Mouse (Mus musculus): ENCODE results near the gene Col6a1.

Gene Col6a1

DNA sequence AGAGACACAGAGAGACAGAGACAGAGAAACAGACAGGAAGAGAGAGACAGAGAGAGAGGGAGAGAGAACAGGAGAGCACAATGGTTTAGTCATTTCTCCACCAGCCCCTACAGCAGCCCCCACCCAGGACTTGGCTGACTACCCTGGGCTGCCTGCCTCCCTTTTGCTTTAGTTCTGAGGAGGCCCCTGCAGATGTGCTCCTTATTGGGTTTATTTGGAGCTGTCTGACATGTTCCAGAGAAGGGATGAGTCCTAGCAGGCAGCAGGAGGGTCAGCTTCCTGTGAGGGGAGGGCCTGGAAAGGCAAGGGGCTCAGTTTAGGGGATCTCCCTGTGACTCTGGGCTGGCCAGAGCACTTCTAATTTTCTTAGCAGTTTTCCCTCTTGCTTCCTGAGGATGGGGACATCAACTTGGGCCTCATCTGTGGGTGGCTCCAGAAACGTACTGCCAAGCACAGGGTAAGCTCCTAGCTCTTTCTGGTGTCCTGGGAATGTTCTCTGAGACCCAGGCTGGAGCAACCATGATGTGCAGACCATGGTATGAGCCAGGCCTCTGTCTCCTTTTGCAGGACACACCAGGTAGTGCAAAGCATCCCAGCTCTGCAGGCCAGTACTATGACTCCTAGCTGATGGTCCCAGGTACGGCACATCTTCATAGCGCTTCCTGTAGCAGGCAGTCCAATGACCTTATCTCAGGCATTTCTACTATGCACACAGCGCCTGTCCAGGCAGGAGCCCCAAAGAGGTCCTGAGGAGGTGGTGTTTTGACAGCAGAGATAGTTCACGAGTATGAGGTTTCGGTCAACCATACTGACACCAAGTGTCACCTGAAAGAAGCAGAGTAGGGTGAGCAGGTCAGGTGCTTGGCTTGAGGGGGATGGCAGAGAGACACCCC, 45.0 kb downstream of the Col6a1 start:
- DNase-seq (ENCODE audit: low spot score), result no peak

DNA sequence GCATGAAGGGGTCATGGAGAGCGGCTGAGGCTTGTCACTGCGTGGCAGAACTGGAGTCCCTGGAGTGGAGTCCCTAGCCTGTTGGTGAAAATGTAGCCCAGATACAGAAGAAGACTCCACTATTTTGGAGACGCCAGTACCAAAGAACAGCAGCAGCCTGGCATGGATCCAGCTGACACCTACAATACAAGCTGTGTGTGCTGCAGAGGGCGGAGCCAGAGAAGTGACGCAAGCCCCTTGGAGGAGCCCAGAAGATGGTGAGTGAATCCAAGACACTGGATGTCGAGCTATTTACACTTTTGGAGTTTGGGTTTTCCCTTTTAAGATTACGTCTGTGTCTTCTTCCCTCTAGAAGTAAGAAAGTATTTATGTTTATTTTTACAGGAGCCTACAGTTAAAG, 47.8 kb downstream of the Col6a1 start:
- DNase-seq (ENCODE audit: low spot score), result no peak

DNA sequence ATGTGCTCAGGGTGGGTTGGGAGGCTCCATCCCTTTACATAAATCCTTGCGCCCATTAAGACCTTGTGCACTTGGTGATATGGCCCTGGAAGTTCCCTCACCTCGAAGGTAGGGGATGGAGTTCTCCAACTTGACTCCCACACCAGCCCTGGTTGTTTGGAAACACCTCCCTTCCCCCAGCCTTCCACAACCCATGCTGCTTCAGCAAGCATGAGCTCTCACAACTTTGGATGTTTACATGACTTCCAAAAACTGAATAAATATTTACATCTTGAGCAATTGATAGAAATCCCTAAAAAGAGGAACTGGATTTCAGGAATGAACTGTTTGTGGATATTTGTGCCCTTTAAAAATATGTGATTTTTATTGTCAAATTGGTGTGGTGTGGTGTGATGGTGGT, 50.7 kb downstream of the Col6a1 start:
- DNase-seq (ENCODE audit: low spot score), result no peak

- no peak for DNase-seq (ENCODE audit: low spot score)
Observed at GRCm38 (mm10) chr10:76674581-76674980, 51.4 kb downstream of the Col6a1 start.

DNA sequence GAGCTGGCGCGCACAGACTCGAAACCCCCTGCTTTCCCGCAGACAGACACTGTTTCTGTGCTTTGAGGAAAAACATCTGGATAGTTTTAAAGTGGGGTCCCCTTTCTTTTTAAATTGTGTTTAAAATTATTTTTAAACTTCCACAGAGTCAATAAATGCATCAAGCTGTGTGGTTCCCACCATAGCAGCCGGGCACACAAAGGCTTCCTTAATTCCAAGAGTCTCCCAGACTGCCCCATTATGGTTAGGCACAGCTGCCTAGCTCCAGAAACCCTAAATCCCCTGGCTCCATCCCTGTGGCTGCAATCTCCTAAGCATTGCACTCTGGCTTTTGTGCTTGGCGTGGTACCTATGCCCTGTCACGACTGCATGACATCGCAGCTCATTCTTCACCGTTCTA, 54.0 kb downstream of the Col6a1 start:
- DNase-seq (ENCODE audit: low spot score), result no peak

DNA sequence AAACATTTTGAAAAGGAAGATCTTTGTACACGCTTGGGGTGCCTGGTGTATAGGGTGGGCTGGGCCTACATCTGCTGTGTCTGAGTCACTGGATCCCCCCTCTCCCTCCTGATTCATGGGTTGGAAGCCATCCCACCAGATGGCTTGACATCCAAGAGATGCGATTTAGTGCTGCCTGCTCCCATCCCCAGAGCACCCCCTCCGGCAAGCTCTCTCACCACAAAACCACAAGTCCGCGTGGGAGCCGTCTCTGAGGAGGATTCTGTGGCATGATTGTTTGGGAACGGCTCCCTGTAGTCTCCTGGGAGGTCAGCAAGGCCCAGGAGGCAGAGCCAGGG, 57.1 kb downstream of the Col6a1 start:
- no peak for DNase-seq (ENCODE audit: low spot score)

DNA sequence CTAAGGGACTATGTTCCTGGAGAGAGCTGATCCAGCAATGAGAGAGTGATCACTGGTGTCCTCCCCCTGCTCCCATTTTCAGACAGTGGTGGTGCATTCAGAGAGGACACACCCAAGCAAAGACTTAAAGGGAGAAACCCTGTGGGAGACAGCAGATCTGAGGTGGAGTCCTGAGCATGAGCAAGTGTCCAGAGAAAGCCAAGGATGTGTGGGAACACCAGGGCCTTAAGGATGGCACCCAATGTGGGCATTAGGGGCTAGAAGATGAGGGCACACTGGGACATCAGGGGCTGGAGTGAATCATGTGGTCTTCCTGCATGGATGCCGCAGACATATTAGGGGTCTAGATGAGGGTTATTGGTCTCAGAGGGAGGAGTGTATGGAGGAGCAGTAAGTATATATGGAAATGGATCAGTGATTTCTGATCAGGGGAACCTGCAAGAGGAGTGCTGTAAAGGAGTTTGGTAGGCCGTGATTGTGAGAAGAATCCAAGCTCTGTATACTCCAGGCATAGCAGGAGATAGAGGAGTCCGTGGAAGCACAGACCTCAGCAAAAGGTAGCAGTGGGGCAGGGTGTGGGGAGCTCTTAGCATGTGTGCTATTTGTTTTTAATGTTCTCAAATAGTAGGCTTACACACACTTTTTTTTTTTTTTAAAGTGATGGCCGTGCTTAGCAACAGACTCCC, 57.6 kb downstream of the Col6a1 start:
- no peak for DNase-seq (ENCODE audit: low spot score)

GRCm38 (mm10) chr10:76667197-76667805, 58.7 kb downstream of the Col6a1 start:
- DNase-seq (ENCODE audit: low spot score), result no peak

DNA sequence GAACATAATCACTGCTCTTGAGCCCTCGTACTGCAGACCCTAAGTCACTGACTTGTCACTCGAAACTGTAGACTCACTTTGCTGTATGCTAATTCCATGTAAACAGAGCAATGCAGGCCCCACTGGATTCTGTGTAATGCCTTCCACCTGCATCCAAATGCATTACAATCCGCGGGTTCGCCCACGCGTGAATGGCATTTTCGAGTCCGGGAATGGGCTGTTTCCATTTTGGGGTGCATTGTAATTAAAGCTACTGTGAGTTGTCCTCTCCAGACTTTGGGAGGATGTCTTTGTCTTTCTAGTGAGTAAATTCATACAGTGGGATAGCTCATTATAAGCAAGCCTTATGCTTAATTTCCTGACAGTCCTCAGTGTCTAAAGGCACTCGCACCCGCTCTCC, 60.4 kb downstream of the Col6a1 start:
- DNase-seq (ENCODE audit: low spot score), result no peak

GRCm38 (mm10) chr10:76664156-76665115, 61.5 kb downstream of the Col6a1 start:
- DNase-seq (ENCODE audit: low spot score), result no peak
